Mouse (Mus musculus) G1E (cell line): ENCODE results near the gene Kcnip3. TPM values are rescaled to one million over a fixed set of nuclear protein-coding genes. Genes with fewer than 3 reads are reported as not detected.

ENCODE experiments used
- ATAC-seq: 2 replicates; pipeline ENCODE4 v1.8.0; 2016; ENCODE audit warnings: mild to moderate bottlenecking; ENCODE audit not compliant: insufficient number of reproducible peaks, poor library complexity, low FRiP score, severe bottlenecking; ENCODE audit errors: extremely low read depth
- DNase-seq: peaks from one replicate; pipeline ENCODE4 v3.0.0; 2012; ENCODE audit warnings: low spot score
- H3K27me3 ChIP-seq: 2 replicates; pipeline ENCODE4 v1.6.1; 2012; ENCODE audit warnings: mild to moderate bottlenecking, low read length, inconsistent platforms; ENCODE audit not compliant: insufficient read depth
- H3K36me3 ChIP-seq: replicated peaks from 2 replicates; pipeline ENCODE3; 2012; ENCODE audit warnings: mild to moderate bottlenecking, inconsistent platforms
- H3K4me1 ChIP-seq: 2 replicates; pipeline ENCODE4 v1.6.1; 2012; ENCODE audit warnings: low read depth, low read length, inconsistent platforms, mixed read lengths; ENCODE audit not compliant: insufficient read depth
- H3K4me3 ChIP-seq: 2 replicates; pipeline ENCODE4 v1.5.1; 2012; ENCODE audit warnings: low read depth, mild to moderate bottlenecking, inconsistent platforms, low read length, moderate library complexity, mixed read lengths
- H3K9me3 ChIP-seq: replicated peaks from 2 replicates; pipeline ENCODE4 v1.6.1; 2012; ENCODE audit warnings: inconsistent platforms
- CTCF ChIP-seq: IDR thresholded peaks from 2 replicates; pipeline ENCODE4 v1.5.1; 2012; ENCODE audit warnings: low read depth, low read length, inconsistent platforms, mixed read lengths
- GATA1 ChIP-seq: IDR thresholded peaks from 2 replicates; pipeline ENCODE4 v1.6.1; 2012; ENCODE audit warnings: borderline replicate concordance, low read length, inconsistent platforms, mixed read lengths
- GATA2 ChIP-seq: IDR thresholded peaks from 2 replicates; pipeline ENCODE4 v1.6.1; 2012; ENCODE audit warnings: low read depth, low read length, inconsistent platforms, borderline replicate concordance
- POLR2AphosphoS5 ChIP-seq: IDR thresholded peaks from 2 replicates; pipeline ENCODE4 v1.6.1; 2012; ENCODE audit warnings: low read depth, low read length, inconsistent platforms; ENCODE audit not compliant: insufficient replicate concordance
- TAL1 ChIP-seq: conservative IDR thresholded peaks from 2 replicates; pipeline ENCODE4 v1.6.1; 2012; ENCODE audit warnings: low read depth, low read length, inconsistent platforms, mixed read lengths
- polyA plus RNA-seq: library from polyadenylated mRNA; stranded (reverse); fragments of >175 nt; gene quantifications from 2 replicates; pipeline ENCODE4 v1.2.3, GENCODE M21; 2012
- total RNA-seq, 2 experiments: library from RNA; stranded (forward) in 1 of 2; stranded (reverse) in 1 of 2; fragments of 200-1000 nt in 1 of 2; fragments of >200 nt in 1 of 2; fragmentation: Nextera tagmentation in 1 of 2; gene quantifications; 2 replicates each; pipeline ENCODE4 v1.2.3; 2014 to 2017

The Kcnip3 gene
- total and polyA plus RNA-seq, 3 experiments: 0.02 to 0.05 TPM; not detected in 1

DNA sequence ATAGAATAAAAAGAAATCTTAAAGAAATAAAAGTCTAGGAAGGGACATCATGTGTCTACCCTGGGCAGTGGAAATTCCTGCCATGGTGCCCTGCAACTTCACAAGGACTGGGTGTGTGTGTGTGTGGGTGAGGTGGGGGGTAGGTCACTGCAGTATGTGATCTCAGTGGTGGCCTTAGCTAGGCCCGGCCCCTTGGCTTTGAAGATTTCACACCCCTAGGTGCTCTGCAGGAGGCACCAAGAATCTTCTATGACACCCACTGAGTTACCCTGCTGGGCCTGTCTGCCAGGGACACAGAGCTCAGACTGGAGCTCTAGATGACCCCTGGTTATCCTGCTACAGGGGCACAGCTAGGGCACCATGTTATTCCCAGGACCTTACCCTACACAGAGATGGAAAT, 25.6 kb downstream of the Kcnip3 start:
- H3K4me1 ChIP-seq: no peaks in the 10 kb centered on the region
- no peak for TF ChIP-seq POLR2AphosphoS5
- TF ChIP-seq GATA1: no peak
- no peak for TF ChIP-seq TAL1
- no peak for TF ChIP-seq GATA2
- ATAC-seq: no peak
- H3K36me3 ChIP-seq: no peaks in the 10 kb centered on the region
- DNase-seq: no peak
- no peak overlapping the region for H3K4me3 ChIP-seq
- no peaks in the 10 kb centered on the region for H3K9me3 ChIP-seq
- peaks cover 15% of the 10 kb centered on the region for H3K27me3 ChIP-seq

DNA sequence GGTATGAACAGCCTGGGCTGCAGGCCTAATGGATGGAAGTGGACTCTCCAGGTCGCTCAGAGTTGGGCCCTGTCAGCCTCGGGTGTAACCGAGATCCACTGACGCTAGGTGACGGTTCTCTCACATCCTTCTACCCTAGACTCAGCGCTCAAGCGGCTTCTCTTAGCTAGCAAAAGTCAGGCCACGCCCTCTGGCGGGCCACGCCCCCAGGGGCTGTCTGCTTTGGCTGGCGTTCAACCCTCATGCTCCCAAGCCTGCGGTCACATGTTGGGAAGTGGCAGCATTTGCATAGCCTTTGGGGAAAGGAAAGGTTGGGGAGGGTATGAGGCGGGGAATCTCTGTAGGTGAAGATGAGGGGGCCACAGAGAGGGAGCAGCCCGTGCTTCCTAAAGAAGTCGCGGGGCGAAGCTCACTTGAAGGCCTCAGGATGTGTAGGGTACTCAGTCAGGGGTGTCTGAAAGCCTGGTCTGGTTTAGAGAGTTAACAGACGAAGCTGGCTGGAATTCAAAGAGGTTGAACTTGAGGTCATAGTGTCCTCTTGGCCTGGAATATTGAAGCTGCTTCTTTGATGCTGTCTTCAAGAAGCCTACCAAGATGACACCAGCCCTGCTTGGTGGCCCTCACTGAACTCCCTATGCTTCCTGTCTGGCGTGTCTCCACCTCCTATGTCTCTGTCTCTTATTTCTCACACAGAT, 37.3 kb downstream of the Kcnip3 start:
- DNase-seq (no peak), ATAC-seq (no peak)
- TF ChIP-seq GATA1: no peak
- no peaks in the 10 kb centered on the region for H3K9me3 ChIP-seq
- no peaks in the 10 kb centered on the region for H3K36me3 ChIP-seq
- H3K27me3 ChIP-seq: peaks cover 38% of the 10 kb centered on the region
- no peak overlapping the region for H3K4me3 ChIP-seq
- H3K4me1 ChIP-seq: no peaks in the 10 kb centered on the region; the same call in 1 of the 2 replicates

DNA sequence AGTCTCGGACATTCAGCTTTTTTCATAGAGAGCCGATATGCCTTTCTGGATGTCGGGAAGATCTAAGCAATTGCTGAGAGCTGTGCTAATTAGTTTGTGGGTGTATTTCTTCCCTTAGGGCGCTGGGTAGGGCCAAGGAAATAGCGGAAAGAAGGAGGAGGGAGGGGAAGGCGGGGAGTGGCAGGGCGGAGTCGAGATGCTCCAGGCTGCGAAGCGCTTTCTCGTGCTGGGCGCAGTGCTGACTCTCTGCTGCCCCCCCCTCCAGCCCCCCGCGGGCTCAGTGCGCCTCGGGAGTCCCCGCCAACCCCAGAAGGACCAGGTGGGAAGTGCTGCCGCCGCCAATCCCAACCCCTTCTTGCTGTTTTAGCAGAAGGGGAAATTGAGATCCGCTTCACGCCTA, 38.9 kb downstream of the Kcnip3 start:
- DNase-seq (no peak), ATAC-seq (no peak)
- no peaks in the 10 kb centered on the region for H3K9me3 ChIP-seq
- no peak for TF ChIP-seq TAL1
- no peak for TF ChIP-seq CTCF
- TF ChIP-seq GATA1: no peak
- no peak for TF ChIP-seq POLR2AphosphoS5
- no peak for TF ChIP-seq GATA2
- H3K27me3 ChIP-seq: peaks cover 40% of the 10 kb centered on the region
- no peaks in the 10 kb centered on the region for H3K36me3 ChIP-seq
- no peaks in the 10 kb centered on the region; the same call in 1 of the 2 replicates for H3K4me1 ChIP-seq
- H3K4me3 ChIP-seq: no peak overlapping the region

DNA sequence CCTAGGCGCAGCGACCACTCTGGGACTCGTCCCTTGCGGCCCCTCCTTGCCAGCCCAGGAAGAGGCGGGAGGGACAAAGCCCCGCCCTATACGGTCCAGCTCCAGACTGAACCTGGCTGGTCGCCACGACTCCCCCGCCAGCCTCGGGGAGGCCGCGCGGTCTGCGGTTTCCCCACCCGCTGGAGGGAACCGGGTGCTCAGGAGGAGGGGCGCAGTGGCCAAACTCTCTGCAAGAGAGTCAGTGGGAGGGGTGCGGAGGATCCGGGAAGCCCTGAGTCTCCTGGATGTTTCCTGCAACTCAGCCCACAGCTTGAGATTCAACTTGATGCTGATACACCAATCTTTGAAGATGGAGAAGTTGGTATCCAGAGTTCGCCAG, 39.4 kb downstream of the Kcnip3 start:
- H3K36me3 ChIP-seq: no peaks in the 10 kb centered on the region
- TF ChIP-seq TAL1 (no peak), CTCF (no peak), GATA1 (no peak), GATA2 (no peak), POLR2AphosphoS5 (no peak)
- no peak overlapping the region for H3K4me3 ChIP-seq
- DNase-seq: no peak
- ATAC-seq: no peak
- no peaks in the 10 kb centered on the region; the same call in 1 of the 2 replicates for H3K4me1 ChIP-seq
- peaks cover 40% of the 10 kb centered on the region for H3K27me3 ChIP-seq
- H3K9me3 ChIP-seq: no peaks in the 10 kb centered on the region

DNA sequence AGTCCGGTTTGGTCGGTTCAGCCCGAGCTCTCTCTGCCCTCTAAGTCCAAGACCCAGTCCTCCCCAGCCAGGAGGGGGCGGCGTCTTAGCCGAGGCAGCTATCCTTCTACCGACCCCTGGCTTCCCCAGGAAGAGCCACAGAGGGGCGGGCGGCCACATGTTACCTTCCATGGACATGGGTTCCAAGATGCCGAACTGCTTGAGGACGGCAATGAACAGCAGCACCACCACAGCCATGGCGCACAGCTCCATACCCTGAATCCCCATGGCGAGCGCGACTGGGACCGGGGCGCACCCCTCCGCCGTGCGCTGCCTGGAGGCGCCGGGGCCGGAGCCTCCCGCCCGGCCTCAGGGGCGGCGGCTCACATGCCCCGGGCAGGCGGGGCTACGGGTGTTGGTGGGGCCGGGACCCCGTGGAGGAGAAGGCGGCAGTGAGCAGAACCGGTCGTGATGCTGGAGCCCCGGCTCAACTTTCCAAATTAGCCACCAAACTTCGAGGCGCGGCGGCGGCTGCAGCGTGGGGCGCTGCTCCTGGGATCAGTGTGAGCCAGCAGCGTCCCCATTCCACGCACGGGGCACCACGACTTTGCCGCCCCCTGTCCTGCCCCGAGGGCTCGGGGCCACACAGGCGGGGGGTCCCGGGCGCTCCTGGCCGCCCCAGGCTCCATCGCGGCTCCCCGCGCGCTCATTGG, 39.9 kb downstream of the Kcnip3 start:
- Histone ChIP-seq H3K27me3 (peaks cover 40% of the 10 kb centered on the region), H3K9me3 (no peaks in the 10 kb centered on the region)
- no peak for TF ChIP-seq GATA1

DNA sequence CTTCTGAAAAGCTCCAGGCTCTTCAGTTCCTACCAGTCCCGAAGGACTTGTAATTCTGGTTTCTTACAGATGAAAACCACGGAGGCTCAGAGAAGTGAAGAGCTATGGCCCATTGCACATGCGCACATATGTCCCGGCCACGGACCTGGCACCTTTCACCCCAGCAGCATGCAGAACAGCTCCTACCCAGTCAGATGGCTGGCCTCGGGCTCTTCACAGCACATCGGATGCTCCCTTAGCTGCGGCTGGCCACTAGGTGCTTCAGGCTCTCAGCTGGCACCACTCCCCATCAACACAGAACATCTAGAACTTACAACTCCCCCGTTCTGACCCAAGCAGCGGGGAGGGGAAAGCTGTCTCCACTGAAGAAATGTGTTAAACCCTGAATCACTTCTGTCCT, 42.1 kb downstream of the Kcnip3 start:
- H3K4me1 ChIP-seq: no peaks in the 10 kb centered on the region; the same call in 1 of the 2 replicates
- no peak overlapping the region for H3K4me3 ChIP-seq
- no peak for DNase-seq
- no peaks in the 10 kb centered on the region for H3K9me3 ChIP-seq
- ATAC-seq: no peak
- no peaks in the 10 kb centered on the region for H3K36me3 ChIP-seq
- H3K27me3 ChIP-seq: peaks cover 40% of the 10 kb centered on the region
- TF ChIP-seq TAL1 (no peak), GATA2 (no peak), POLR2AphosphoS5 (no peak), CTCF (no peak), GATA1 (no peak)

More for the DNA sequence above, 39.9 kb downstream of the Kcnip3 start:
- ATAC-seq: no peak
- DNase-seq: no peak
- no peaks in the 10 kb centered on the region for H3K36me3 ChIP-seq
- no peak overlapping the region for H3K4me3 ChIP-seq
- no peaks in the 10 kb centered on the region; the same call in 1 of the 2 replicates for H3K4me1 ChIP-seq
